Mouse (Mus musculus): ENCODE data around the gene Camta1.

GRCm38 (mm10) chr4:151555505-151555904, 306.2 kb downstream of the Camta1 start:
- no peak for TF ChIP-seq CTCF (IDR thresholded peaks at IDR 0.05; ENCODE audit: borderline replicate concordance, insufficient read depth, low read depth, low read length)
- TF ChIP-seq POLR2A (IDR thresholded peaks at IDR 0.05; ENCODE audit: borderline replicate concordance, insufficient read depth, low read length) = no peak
